Mouse (Mus musculus) limb, embryonic 14.5 days (tissue): ENCODE measurements at regions not wholly inside any gene's neighbourhood (a gene's known extent, or its start where the extent isn't known, plus 50 kb on each side); places are given as distances from the start of the nearest gene placed in this dataset.

Experiments used
- ATAC-seq: fragments of 200-750 bp; cut with Nextera tagmentation; 2 replicates; pipeline ENCODE4 v1.8.0; 2017; ENCODE audit warnings: low read depth, moderate number of reproducible peaks, moderate TSS enrichment; ENCODE audit not compliant: low FRiP score
- DNase-seq: peaks from one replicate; pipeline ENCODE4 v3.0.0-alpha.2; 2015; ENCODE audit warnings: low spot score
- H3K27ac ChIP-seq: fragments of 300-500 bp; sonication (generic); replicated peaks from 2 replicates; pipeline ENCODE4 v1.5.1; 2014; ENCODE audit warnings: low read depth, mild to moderate bottlenecking, low read length, moderate library complexity, mixed read lengths
- H3K27me3 ChIP-seq: fragments of 300-500 bp; sonication (generic); 2 replicates; pipeline ENCODE4 v1.6.1; 2014; ENCODE audit warnings: low read length, mixed read lengths; ENCODE audit not compliant: control insufficient read depth, insufficient read depth
- H3K36me3 ChIP-seq: fragments of 300-500 bp; sonication (generic); 2 replicates; pipeline ENCODE4 v1.6.1; 2014; ENCODE audit warnings: mild to moderate bottlenecking, low read length, moderate library complexity, mixed read lengths; ENCODE audit not compliant: control insufficient read depth, insufficient read depth
- H3K4me1 ChIP-seq: fragments of 300-500 bp; sonication (generic); 2 replicates; pipeline ENCODE4 v1.6.1; 2014; ENCODE audit warnings: antibody characterized with exemption, low read length, mixed read lengths; ENCODE audit not compliant: control insufficient read depth, insufficient read depth
- H3K4me2 ChIP-seq: fragments of 300-500 bp; sonication (generic); replicated peaks from 2 replicates; pipeline ENCODE4 v1.6.1; 2014; ENCODE audit warnings: low read depth, mild to moderate bottlenecking, low read length, moderate library complexity; ENCODE audit not compliant: severe bottlenecking
- H3K4me3 ChIP-seq: fragments of 300-500 bp; sonication (generic); replicated peaks from 2 replicates; pipeline ENCODE4 v1.5.1; 2014; ENCODE audit warnings: low read length
- H3K9ac ChIP-seq: fragments of 300-500 bp; sonication (generic); 2 replicates; pipeline ENCODE4 v1.6.1; 2014; ENCODE audit warnings: mild to moderate bottlenecking, low read depth, low read length, moderate library complexity; ENCODE audit not compliant: severe bottlenecking
- H3K9me3 ChIP-seq: fragments of 300-500 bp; sonication (generic); 2 replicates; pipeline ENCODE4 v1.6.1; 2016; ENCODE audit warnings: low read length; ENCODE audit not compliant: control insufficient read depth
- POLR2A ChIP-seq: fragments of 200-500 bp; IDR thresholded peaks from 2 replicates; pipeline ENCODE4 v1.8.0; 2012; ENCODE audit warnings: inconsistent platforms, mild to moderate bottlenecking, moderate library complexity, borderline replicate concordance; ENCODE audit not compliant: insufficient read depth, insufficient read length; ENCODE audit errors: extremely low read depth
- WGBS: fragments of 180-500 bp; shearing (Covaris S2); extraction: QIAGEN DNeasy Blood & Tissue Kit; methylation state at CpG from one replicate; pipeline ENCODE4 v1.1.7; 2014; 5-methylcytosine and 5-hydroxymethylcytosine counted together

GRCm38 (mm10) chr8:103467536-103468160, 633.8 kb upstream of the Cdh5 start:
- DNase-seq = no peak
- H3K27ac ChIP-seq = no peak overlapping the region
- ATAC-seq = no peak
- WGBS = 65% methylated on average over 6 of the region's 6 CpGs
- TF ChIP-seq POLR2A = no peak
- no peak overlapping the region for H3K4me2 ChIP-seq
- H3K27me3 ChIP-seq = no peaks in the 10 kb centered on the region
- no peak overlapping the region for H3K4me3 ChIP-seq
- no peaks in the 10 kb centered on the region for H3K9me3 ChIP-seq
- no peaks in the 10 kb centered on the region for H3K36me3 ChIP-seq
- H3K9ac ChIP-seq = no peak overlapping the region
- peaks cover 4% of the 10 kb centered on the region; the same call in 1 of the 2 replicates for H3K4me1 ChIP-seq

- DNase-seq = no peak
- Histone ChIP-seq H3K9ac (no peak overlapping the region), H3K27ac (no peak overlapping the region), H3K36me3 (no peaks in the 10 kb centered on the region), H3K9me3 (no peaks in the 10 kb centered on the region), H3K4me1 (peaks cover 4% of the 10 kb centered on the region; the same call in 1 of the 2 replicates), H3K4me2 (no peak overlapping the region), H3K4me3 (no peak overlapping the region), H3K27me3 (no peaks in the 10 kb centered on the region)
- 97% methylated on average over 1 of the region's 1 CpGs for WGBS
- TF ChIP-seq POLR2A = no peak
- ATAC-seq = no peak
These were observed 632.4 kb upstream of the Cdh5 start for GRCm38 (mm10) chr8:103469049-103469448.

- Histone ChIP-seq H3K27me3 (no peaks in the 10 kb centered on the region), H3K27ac (no peak overlapping the region), H3K4me1 (peaks cover 4% of the 10 kb centered on the region; the same call in 1 of the 2 replicates), H3K9ac (no peak overlapping the region), H3K4me3 (no peak overlapping the region), H3K4me2 (no peak overlapping the region), H3K36me3 (no peaks in the 10 kb centered on the region), H3K9me3 (no peaks in the 10 kb centered on the region)
- DNase-seq (no peak), ATAC-seq (no peak; the same call in 1 of the 2 replicates)
- 32% methylated on average over 4 of the region's 4 CpGs for WGBS
- no peak for TF ChIP-seq POLR2A
These were observed 631.1 kb upstream of the Cdh5 start for GRCm38 (mm10) chr8:103470316-103470715.

GRCm38 (mm10) chr8:103475816-103476797, 625.3 kb upstream of the Cdh5 start:
- no peak for ATAC-seq
- DNase-seq = no peak

GRCm38 (mm10) chr8:103482033-103482720, 619.2 kb upstream of the Cdh5 start:
- peak overlapping the region; percentile 52; the same call in 1 of the 2 replicates for H3K27ac ChIP-seq

More at GRCm38 (mm10) chr8:103475816-103476797, 625.3 kb upstream of the Cdh5 start:
- H3K36me3 ChIP-seq = no peaks in the 10 kb centered on the region
- H3K4me3 ChIP-seq = no peak overlapping the region
- H3K4me1 ChIP-seq = no peaks in the 10 kb centered on the region
- no peak overlapping the region for H3K27ac ChIP-seq
- no peak overlapping the region for H3K9ac ChIP-seq
- H3K27me3 ChIP-seq = no peaks in the 10 kb centered on the region
- no peak overlapping the region for H3K4me2 ChIP-seq
- WGBS = 77% methylated on average over 12 of the region's 12 CpGs
- no peaks in the 10 kb centered on the region for H3K9me3 ChIP-seq
- no peak for TF ChIP-seq POLR2A

More at GRCm38 (mm10) chr8:103482033-103482720, 619.2 kb upstream of the Cdh5 start:
- Histone ChIP-seq H3K36me3 (no peaks in the 10 kb centered on the region), H3K9me3 (no peaks in the 10 kb centered on the region), H3K4me1 (peaks cover 9% of the 10 kb centered on the region), H3K27me3 (no peaks in the 10 kb centered on the region), H3K9ac (no peak overlapping the region), H3K4me3 (no peak overlapping the region), H3K4me2 (no peak overlapping the region; the same call in 1 of the 2 replicates)
- peak; percentile 83 for ATAC-seq
- DNase-seq = peak; percentile 55
- TF ChIP-seq POLR2A = no peak
- whole genome bisulfite sequencing = 10% methylated on average over 6 of the region's 6 CpGs
